Mouse (Mus musculus) thymus, adult 2 months (tissue): Measurements from ENCODE around the gene Sla2.
"Not testable (repeated sequence)": the region's sequence is repeated elsewhere in the genome, so short reads cannot be mapped to it uniquely, and the experiment has no call there.

Experiments used
- CTCF ChIP-seq: fragments of 200-500 bp; IDR thresholded peaks from 2 replicates; pipeline ENCODE4 v1.5.1; 2012; ENCODE audit warnings: mild to moderate bottlenecking, control low read depth, low read length, moderate library complexity, borderline replicate concordance; ENCODE audit not compliant: control insufficient read depth, poor library complexity, insufficient read depth; ENCODE audit errors: extremely low read depth
- POLR2A ChIP-seq: fragments of 200-500 bp; IDR thresholded peaks from 2 replicates; pipeline ENCODE4 v1.6.1; 2012; ENCODE audit warnings: mild to moderate bottlenecking, low read length, control low read depth, moderate library complexity; ENCODE audit not compliant: control insufficient read depth, poor library complexity, insufficient read depth; ENCODE audit errors: extremely low read depth

DNA sequence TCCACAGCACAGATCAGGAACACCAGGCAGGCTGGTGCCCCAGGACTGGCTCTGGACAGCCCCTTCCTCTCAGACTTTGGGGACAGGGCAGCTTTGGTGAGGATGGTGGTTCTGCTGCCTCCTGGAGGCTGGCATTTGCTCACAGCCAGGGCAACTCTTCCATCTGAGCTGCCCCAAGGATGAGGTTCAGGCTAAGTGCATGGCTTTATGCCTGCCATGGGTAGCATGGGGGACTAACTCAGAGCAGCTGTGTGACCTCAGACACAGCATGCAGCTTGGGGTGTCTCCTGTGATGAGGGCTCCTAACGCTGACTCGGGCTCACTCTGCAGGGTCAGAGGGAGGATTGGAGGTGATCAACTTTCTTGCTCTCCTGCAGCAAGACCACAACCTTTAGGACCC lies 1.3 kb downstream of the Sla2 start:
- not testable (repeated sequence) for TF ChIP-seq CTCF
- 0 out of 2 replicates have a peak, but pooled peaks have one; percentile 25 for TF ChIP-seq POLR2A
